Mouse (Mus musculus): ENCODE results near the gene Ncr1. TPM values are rescaled to one million over a fixed set of nuclear protein-coding genes. Genes with fewer than 3 reads are reported as not detected.
"Not testable (repeated sequence)": the region's sequence is repeated elsewhere in the genome, so short reads cannot be mapped to it uniquely, and the experiment has no call there.

The Ncr1 gene
- not detected in 2 replicates for polyA plus RNA-seq (2015; fragmentation: Nextera tagmentation; extraction: Ambion mirVana)

GRCm38 (mm10) chr7:4337509-4337908 is at the start of gene Ncr1:
TSS of gene Ncr1 (plus strand) at chr7:4337724.
- H3K27me3 ChIP-seq (ENCODE audit: control insufficient read depth, insufficient read depth, low read length), result no peaks in the 10 kb centered on the region
- no peak for ATAC-seq (ENCODE audit: insufficient read depth, low FRiP score)
- H3K36me3 ChIP-seq (ENCODE audit: control insufficient read depth, insufficient read depth, low read length), result no peaks in the 10 kb centered on the region
- no peak within 1 kb of the TSS for H3K4me3 ChIP-seq (replicated peaks; ENCODE audit: low read length)
- H3K9me3 ChIP-seq (replicated peaks; ENCODE audit: control insufficient read depth, low read length), result no peaks in the 10 kb centered on the region
- H3K4me1 ChIP-seq (ENCODE audit: control insufficient read depth, insufficient read depth, low read length), result no peaks in the 10 kb centered on the region
- H3K27ac ChIP-seq (ENCODE audit: low read length), result no peak within 1 kb of the TSS
- no peak within 1 kb of the TSS for H3K4me2 ChIP-seq (ENCODE audit: low read depth, low read length)
- H3K9ac ChIP-seq (ENCODE audit: low read length), result no peak within 1 kb of the TSS

GRCm38 (mm10) chr7:4292638-4293037 is 44.9 kb upstream of the Ncr1 start:
- Histone ChIP-seq H3K36me3 (ENCODE audit: control insufficient read depth, insufficient read depth, low read length) (no peaks in the 10 kb centered on the region), H3K9me3 (replicated peaks; ENCODE audit: control insufficient read depth, low read length) (no peaks in the 10 kb centered on the region), H3K27me3 (ENCODE audit: control insufficient read depth, insufficient read depth, low read length) (no peaks in the 10 kb centered on the region), H3K9ac (ENCODE audit: low read length) (no peak overlapping the region), H3K27ac (ENCODE audit: low read length) (no peak overlapping the region), H3K4me2 (ENCODE audit: low read depth, low read length) (no peak overlapping the region), H3K4me1 (ENCODE audit: control insufficient read depth, insufficient read depth, low read length) (no peaks in the 10 kb centered on the region), H3K4me3 (replicated peaks; ENCODE audit: low read length) (no peak overlapping the region)
- WGBS, result 72% methylated on average over 5 of the region's 5 CpGs
- ATAC-seq (ENCODE audit: insufficient read depth, low FRiP score), result no peak

GRCm38 (mm10) chr7:4297189-4297588 is 40.3 kb upstream of the Ncr1 start:
- Histone ChIP-seq H3K36me3 (ENCODE audit: control insufficient read depth, insufficient read depth, low read length) (no peaks in the 10 kb centered on the region), H3K4me1 (ENCODE audit: control insufficient read depth, insufficient read depth, low read length) (no peaks in the 10 kb centered on the region), H3K27me3 (ENCODE audit: control insufficient read depth, insufficient read depth, low read length) (no peaks in the 10 kb centered on the region), H3K4me3 (replicated peaks; ENCODE audit: low read length) (no peak overlapping the region), H3K9ac (ENCODE audit: low read length) (no peak overlapping the region), H3K27ac (ENCODE audit: low read length) (no peak overlapping the region), H3K9me3 (replicated peaks; ENCODE audit: control insufficient read depth, low read length) (no peaks in the 10 kb centered on the region), H3K4me2 (ENCODE audit: low read depth, low read length) (no peak overlapping the region)
- WGBS, result 43% methylated on average over 1 of the region's 1 CpGs
- no peak for ATAC-seq (ENCODE audit: insufficient read depth, low FRiP score)

GRCm38 (mm10) chr7:4300166-4300565 is 37.4 kb upstream of the Ncr1 start:
- H3K27me3 ChIP-seq (ENCODE audit: control insufficient read depth, insufficient read depth, low read length), result no peaks in the 10 kb centered on the region

GRCm38 (mm10) chr7:4303457-4303856 is 34.1 kb upstream of the Ncr1 start:
- ATAC-seq (ENCODE audit: insufficient read depth, low FRiP score), result no peak
- WGBS, result 79% methylated on average over 1 of the region's 1 CpGs
- Histone ChIP-seq H3K9me3 (replicated peaks; ENCODE audit: control insufficient read depth, low read length) (no peaks in the 10 kb centered on the region), H3K4me1 (ENCODE audit: control insufficient read depth, insufficient read depth, low read length) (no peaks in the 10 kb centered on the region), H3K27me3 (ENCODE audit: control insufficient read depth, insufficient read depth, low read length) (no peaks in the 10 kb centered on the region), H3K36me3 (ENCODE audit: control insufficient read depth, insufficient read depth, low read length) (no peaks in the 10 kb centered on the region), H3K9ac (ENCODE audit: low read length) (no peak overlapping the region), H3K4me2 (ENCODE audit: low read depth, low read length) (no peak overlapping the region), H3K4me3 (replicated peaks; ENCODE audit: low read length) (no peak overlapping the region), H3K27ac (ENCODE audit: low read length) (no peak overlapping the region)

More at GRCm38 (mm10) chr7:4300166-4300565, 37.4 kb upstream of the Ncr1 start:
- Histone ChIP-seq H3K36me3 (ENCODE audit: control insufficient read depth, insufficient read depth, low read length) (no peaks in the 10 kb centered on the region), H3K4me3 (replicated peaks; ENCODE audit: low read length) (no peak overlapping the region), H3K4me1 (ENCODE audit: control insufficient read depth, insufficient read depth, low read length) (no peaks in the 10 kb centered on the region), H3K9ac (ENCODE audit: low read length) (no peak overlapping the region), H3K27ac (ENCODE audit: low read length) (no peak overlapping the region), H3K4me2 (ENCODE audit: low read depth, low read length) (no peak overlapping the region), H3K9me3 (replicated peaks; ENCODE audit: control insufficient read depth, low read length) (no peaks in the 10 kb centered on the region)
- ATAC-seq (ENCODE audit: insufficient read depth, low FRiP score), result no peak

- not testable (repeated sequence) for H3K4me1 ChIP-seq (ENCODE audit: control insufficient read depth, insufficient read depth, low read length); H3K9ac ChIP-seq (ENCODE audit: low read length); ATAC-seq (ENCODE audit: insufficient read depth, low FRiP score); H3K4me3 ChIP-seq (replicated peaks; ENCODE audit: low read length); H3K9me3 ChIP-seq (replicated peaks; ENCODE audit: control insufficient read depth, low read length); H3K36me3 ChIP-seq (ENCODE audit: control insufficient read depth, insufficient read depth, low read length); H3K4me2 ChIP-seq (ENCODE audit: low read depth, low read length); H3K27ac ChIP-seq (ENCODE audit: low read length); H3K27me3 ChIP-seq (ENCODE audit: control insufficient read depth, insufficient read depth, low read length)
- 78% methylated on average over 2 of the region's 2 CpGs for WGBS
Observed at GRCm38 (mm10) chr7:4313109-4313508, 24.4 kb upstream of the Ncr1 start.

- H3K9ac ChIP-seq (ENCODE audit: low read length); H3K9me3 ChIP-seq (replicated peaks; ENCODE audit: control insufficient read depth, low read length); H3K27ac ChIP-seq (ENCODE audit: low read length); ATAC-seq (ENCODE audit: insufficient read depth, low FRiP score); H3K4me1 ChIP-seq (ENCODE audit: control insufficient read depth, insufficient read depth, low read length); H3K4me2 ChIP-seq (ENCODE audit: low read depth, low read length); H3K27me3 ChIP-seq (ENCODE audit: control insufficient read depth, insufficient read depth, low read length); H3K4me3 ChIP-seq (replicated peaks; ENCODE audit: low read length); H3K36me3 ChIP-seq (ENCODE audit: control insufficient read depth, insufficient read depth, low read length): not testable (repeated sequence)
- 83% methylated on average over 3 of the region's 3 CpGs for WGBS
Observed at GRCm38 (mm10) chr7:4313531-4313930, 24.0 kb upstream of the Ncr1 start.

GRCm38 (mm10) chr7:4323301-4323700 is 14.2 kb upstream of the Ncr1 start:
- WGBS, result 71% methylated on average over 2 of the region's 2 CpGs
- Histone ChIP-seq H3K27me3 (ENCODE audit: control insufficient read depth, insufficient read depth, low read length) (no peaks in the 10 kb centered on the region), H3K4me1 (ENCODE audit: control insufficient read depth, insufficient read depth, low read length) (no peaks in the 10 kb centered on the region), H3K36me3 (ENCODE audit: control insufficient read depth, insufficient read depth, low read length) (no peaks in the 10 kb centered on the region), H3K9ac (ENCODE audit: low read length) (no peak overlapping the region), H3K4me2 (ENCODE audit: low read depth, low read length) (no peak overlapping the region), H3K4me3 (replicated peaks; ENCODE audit: low read length) (no peak overlapping the region), H3K27ac (ENCODE audit: low read length) (no peak overlapping the region), H3K9me3 (replicated peaks; ENCODE audit: control insufficient read depth, low read length) (no peaks in the 10 kb centered on the region)
- no peak for ATAC-seq (ENCODE audit: insufficient read depth, low FRiP score)

- H3K4me1 ChIP-seq (ENCODE audit: control insufficient read depth, insufficient read depth, low read length), result no peaks in the 10 kb centered on the region
Observed at GRCm38 (mm10) chr7:4373521-4373920, 36.0 kb downstream of the Ncr1 start.

More at GRCm38 (mm10) chr7:4373521-4373920, 36.0 kb downstream of the Ncr1 start:
- no peak overlapping the region for H3K27ac ChIP-seq (ENCODE audit: low read length)
- WGBS, result 77% methylated on average over 7 of the region's 7 CpGs
- H3K4me3 ChIP-seq (replicated peaks; ENCODE audit: low read length), result no peak overlapping the region
- no peak overlapping the region for H3K9ac ChIP-seq (ENCODE audit: low read length)
- no peaks in the 10 kb centered on the region for H3K27me3 ChIP-seq (ENCODE audit: control insufficient read depth, insufficient read depth, low read length)
- H3K9me3 ChIP-seq (replicated peaks; ENCODE audit: control insufficient read depth, low read length), result no peaks in the 10 kb centered on the region
- no peak for ATAC-seq (ENCODE audit: insufficient read depth, low FRiP score)
- H3K4me2 ChIP-seq (ENCODE audit: low read depth, low read length), result no peak overlapping the region
- H3K36me3 ChIP-seq (ENCODE audit: control insufficient read depth, insufficient read depth, low read length), result no peaks in the 10 kb centered on the region
